Mouse (Mus musculus) midbrain, embryonic 13.5 days (tissue): ENCODE results near the gene Siglecf. TPM values are rescaled to one million over a fixed set of nuclear protein-coding genes. Genes with fewer than 3 reads are reported as not detected.
"Not testable (repeated sequence)": the region's sequence is repeated elsewhere in the genome, so short reads cannot be mapped to it uniquely, and the experiment has no call there.

Experiments
- ATAC-seq: fragments of 200-750 bp; cut with Nextera tagmentation; 2 replicates; pipeline ENCODE4 v1.8.0; 2017; ENCODE audit warnings: mild to moderate bottlenecking, moderate TSS enrichment, moderate library complexity
- H3K27ac ChIP-seq: fragments of 300-500 bp; sonication (generic); 2 replicates; pipeline ENCODE4 v1.5.1; 2015; ENCODE audit warnings: inconsistent platforms, mild to moderate bottlenecking, moderate library complexity
- H3K27me3 ChIP-seq: fragments of 300-500 bp; sonication (generic); 2 replicates; pipeline ENCODE4 v1.6.1; 2015; ENCODE audit warnings: mild to moderate bottlenecking, inconsistent platforms
- H3K36me3 ChIP-seq: fragments of 300-500 bp; sonication (generic); 2 replicates; pipeline ENCODE4 v1.6.1; 2015; ENCODE audit warnings: mild to moderate bottlenecking, inconsistent platforms
- H3K4me1 ChIP-seq: fragments of 300-500 bp; sonication (generic); replicated peaks from 2 replicates; pipeline ENCODE4 v1.6.1; 2015; ENCODE audit warnings: inconsistent platforms
- H3K4me2 ChIP-seq: fragments of 300-500 bp; sonication (generic); replicated peaks from 2 replicates; pipeline ENCODE4 v1.6.1; 2015; ENCODE audit warnings: moderate library complexity, mild to moderate bottlenecking, inconsistent platforms
- H3K4me3 ChIP-seq: fragments of 300-500 bp; sonication (generic); replicated peaks from 2 replicates; pipeline ENCODE4 v1.5.1; 2015; ENCODE audit warnings: mild to moderate bottlenecking, inconsistent platforms
- H3K9ac ChIP-seq: fragments of 300-500 bp; sonication (generic); replicated peaks from 2 replicates; pipeline ENCODE4 v1.6.1; 2015; ENCODE audit warnings: mild to moderate bottlenecking, inconsistent platforms
- H3K9me3 ChIP-seq: fragments of 300-500 bp; sonication (generic); 2 replicates; pipeline ENCODE4 v1.6.1; 2016; ENCODE audit warnings: mild to moderate bottlenecking, inconsistent platforms
- WGBS: fragments of 180-500 bp; shearing (Covaris S2); methylation state at CpG from one replicate; pipeline ENCODE4 v1.1.7; 2015; 5-methylcytosine and 5-hydroxymethylcytosine counted together
- polyA plus RNA-seq: library from polyadenylated mRNA; unstranded; fragments of >200 nt; fragmentation: Nextera tagmentation; extraction: Ambion mirVana; gene quantifications from 2 replicates; pipeline ENCODE4 v1.2.1, GENCODE M21; 2015

The Siglecf gene
- polyA plus RNA-seq, 1 experiment from 2014 or later, result 0.12 TPM

- Histone ChIP-seq H3K36me3 (no peaks in the 10 kb centered on the region), H3K4me2 (no peak overlapping the region), H3K4me3 (no peak overlapping the region), H3K9me3 (no peaks in the 10 kb centered on the region), H3K9ac (no peak overlapping the region), H3K27me3 (no peaks in the 10 kb centered on the region), H3K27ac (no peak overlapping the region), H3K4me1 (no peaks in the 10 kb centered on the region)
- no peak for ATAC-seq
- 64% methylated on average over 2 of the region's 2 CpGs for WGBS
These were observed 7.1 kb upstream of the Siglecf start for GRCm38 (mm10) chr7:43344020-43344419.

GRCm38 (mm10) chr7:43344491-43344890, 6.7 kb upstream of the Siglecf start:
- H3K4me3 ChIP-seq, result no peak overlapping the region
- ATAC-seq, result no peak
- H3K27me3 ChIP-seq, result no peaks in the 10 kb centered on the region
- no peaks in the 10 kb centered on the region for H3K36me3 ChIP-seq
- H3K4me2 ChIP-seq, result no peak overlapping the region
- no peak overlapping the region for H3K27ac ChIP-seq
- WGBS, result 80% methylated on average over 4 of the region's 4 CpGs
- no peaks in the 10 kb centered on the region for H3K9me3 ChIP-seq
- H3K9ac ChIP-seq, result no peak overlapping the region
- no peaks in the 10 kb centered on the region for H3K4me1 ChIP-seq

- H3K4me3 ChIP-seq, result no peak overlapping the region
- no peaks in the 10 kb centered on the region for H3K9me3 ChIP-seq
- H3K4me2 ChIP-seq, result no peak overlapping the region
- H3K4me1 ChIP-seq, result no peaks in the 10 kb centered on the region
- ATAC-seq, result no peak
- H3K9ac ChIP-seq, result no peak overlapping the region
- 78% methylated on average over 4 of the region's 4 CpGs for WGBS
- no peak overlapping the region for H3K27ac ChIP-seq
- H3K27me3 ChIP-seq, result no peaks in the 10 kb centered on the region
- H3K36me3 ChIP-seq, result no peaks in the 10 kb centered on the region
These were observed 5.0 kb upstream of the Siglecf start for GRCm38 (mm10) chr7:43346148-43346547.

- Histone ChIP-seq H3K36me3 (no peaks in the 10 kb centered on the region), H3K4me1 (no peaks in the 10 kb centered on the region), H3K4me2 (no peak overlapping the region), H3K9ac (no peak overlapping the region), H3K4me3 (no peak overlapping the region), H3K27me3 (no peaks in the 10 kb centered on the region), H3K9me3 (no peaks in the 10 kb centered on the region), H3K27ac (no peak overlapping the region)
- 87% methylated on average over 1 of the region's 1 CpGs for WGBS
- no peak for ATAC-seq
These were observed 4.6 kb upstream of the Siglecf start for GRCm38 (mm10) chr7:43346571-43346970.

- H3K4me3 ChIP-seq, ATAC-seq, H3K36me3 ChIP-seq, H3K9ac ChIP-seq, H3K27me3 ChIP-seq, H3K4me1 ChIP-seq, H3K27ac ChIP-seq, H3K9me3 ChIP-seq, H3K4me2 ChIP-seq: not testable (repeated sequence)
- 77% methylated on average over 5 of the region's 5 CpGs for WGBS
These were observed 1.5 kb upstream of the Siglecf start for GRCm38 (mm10) chr7:43349623-43350022.

GRCm38 (mm10) chr7:43353118-43353517, 2.0 kb downstream of the Siglecf start:
- H3K27ac ChIP-seq, result no peak overlapping the region
- H3K9ac ChIP-seq, result no peak overlapping the region
- peaks cover 7% of the 10 kb centered on the region for H3K4me1 ChIP-seq
- H3K36me3 ChIP-seq, result no peaks in the 10 kb centered on the region
- no peak overlapping the region for H3K4me2 ChIP-seq
- no peak for ATAC-seq
- 67% methylated on average over 4 of the region's 4 CpGs for WGBS
- H3K27me3 ChIP-seq, result no peaks in the 10 kb centered on the region
- no peak overlapping the region for H3K4me3 ChIP-seq
- H3K9me3 ChIP-seq, result no peaks in the 10 kb centered on the region

- H3K36me3 ChIP-seq, result no peaks in the 10 kb centered on the region
- no peak overlapping the region for H3K27ac ChIP-seq
- H3K9ac ChIP-seq, result no peak overlapping the region
- no peaks in the 10 kb centered on the region for H3K27me3 ChIP-seq
- H3K9me3 ChIP-seq, result no peaks in the 10 kb centered on the region
- WGBS, result 87% methylated on average over 4 of the region's 4 CpGs
- no peak overlapping the region for H3K4me3 ChIP-seq
- peaks cover 7% of the 10 kb centered on the region for H3K4me1 ChIP-seq
- ATAC-seq, result no peak
- no peak overlapping the region for H3K4me2 ChIP-seq
These were observed 2.6 kb downstream of the Siglecf start for GRCm38 (mm10) chr7:43353758-43354157.

GRCm38 (mm10) chr7:43354893-43355835, 4.0 kb downstream of the Siglecf start:
- H3K9me3 ChIP-seq, result no peaks in the 10 kb centered on the region
- H3K4me3 ChIP-seq, result no peak overlapping the region
- no peaks in the 10 kb centered on the region for H3K36me3 ChIP-seq
- H3K4me1 ChIP-seq, result peaks cover 7% of the 10 kb centered on the region
- no peak overlapping the region for H3K27ac ChIP-seq
- H3K9ac ChIP-seq, result 0 out of 2 replicates have a peak overlapping the region, but pooled peaks have one; percentile 8
- no peaks in the 10 kb centered on the region for H3K27me3 ChIP-seq
- peak overlapping the region; percentile 20; the same call in 1 of the 2 replicates for H3K4me2 ChIP-seq
- WGBS, result 5% methylated on average over 12 of the region's 12 CpGs
- ATAC-seq, result peak; percentile 65; the same call in 1 of the 2 replicates

GRCm38 (mm10) chr7:43358556-43358955, 7.4 kb downstream of the Siglecf start:
- no peaks in the 10 kb centered on the region for H3K27me3 ChIP-seq
- no peak overlapping the region for H3K27ac ChIP-seq
- peaks cover 7% of the 10 kb centered on the region for H3K4me1 ChIP-seq
- no peaks in the 10 kb centered on the region for H3K36me3 ChIP-seq
- H3K4me2 ChIP-seq, result no peak overlapping the region
- no peak overlapping the region for H3K9ac ChIP-seq
- ATAC-seq, result no peak
- H3K4me3 ChIP-seq, result no peak overlapping the region
- WGBS, result 92% methylated on average over 3 of the region's 3 CpGs
- no peaks in the 10 kb centered on the region for H3K9me3 ChIP-seq

GRCm38 (mm10) chr7:43361442-43361841, 10.3 kb downstream of the Siglecf start:
- WGBS, result 94% methylated on average over 1 of the region's 1 CpGs
- H3K9ac ChIP-seq, result no peak overlapping the region
- H3K27me3 ChIP-seq, result no peaks in the 10 kb centered on the region
- H3K4me2 ChIP-seq, result no peak overlapping the region
- H3K9me3 ChIP-seq, result no peaks in the 10 kb centered on the region
- H3K36me3 ChIP-seq, result no peaks in the 10 kb centered on the region
- no peaks in the 10 kb centered on the region for H3K4me1 ChIP-seq
- ATAC-seq, result no peak
- H3K27ac ChIP-seq, result no peak overlapping the region
- no peak overlapping the region for H3K4me3 ChIP-seq

- no peak overlapping the region for H3K4me2 ChIP-seq
- H3K4me3 ChIP-seq, result no peak overlapping the region
- no peaks in the 10 kb centered on the region for H3K27me3 ChIP-seq
- H3K4me1 ChIP-seq, result no peaks in the 10 kb centered on the region
- no peak for ATAC-seq
- WGBS, result 84% methylated on average over 4 of the region's 4 CpGs
- H3K9me3 ChIP-seq, result no peaks in the 10 kb centered on the region
- no peak overlapping the region for H3K9ac ChIP-seq
- no peaks in the 10 kb centered on the region for H3K36me3 ChIP-seq
- H3K27ac ChIP-seq, result no peak overlapping the region
These were observed 10.9 kb downstream of the Siglecf start for GRCm38 (mm10) chr7:43362021-43362420.

GRCm38 (mm10) chr7:43378226-43378625, 27.1 kb downstream of the Siglecf start:
- peak; percentile 48; the same call in 1 of the 2 replicates for ATAC-seq
- no peak overlapping the region for H3K4me2 ChIP-seq
- H3K9me3 ChIP-seq, result no peaks in the 10 kb centered on the region
- H3K27me3 ChIP-seq, result no peaks in the 10 kb centered on the region
- no peaks in the 10 kb centered on the region for H3K4me1 ChIP-seq
- 13% methylated on average over 5 of the region's 5 CpGs for WGBS
- no peak overlapping the region for H3K27ac ChIP-seq
- no peaks in the 10 kb centered on the region for H3K36me3 ChIP-seq
- H3K9ac ChIP-seq, result no peak overlapping the region
- H3K4me3 ChIP-seq, result no peak overlapping the region
